Mouse (Mus musculus) testis, postnatal 14 days (tissue): Measurements from ENCODE around the gene Vmn1r73.

Source experiments
- DNase-seq: peaks from one replicate; pipeline ENCODE4 v3.0.0; 2021; ENCODE audit warnings: low spot score

The Vmn1r73 gene

GRCm38 (mm10) chr7:11729966-11730365 lies at the start of gene Vmn1r73:
Gene Vmn1r73, plus strand, starts transcription at chr7:11730266.
- DNase-seq = no peak
